Mouse (Mus musculus): ENCODE data around the gene Copb1. TPM values are rescaled to one million over a fixed set of nuclear protein-coding genes. Genes with fewer than 3 reads are reported as not detected.

The Copb1 gene
- polyA plus RNA-seq, 1 experiment: 42.1 TPM

DNA sequence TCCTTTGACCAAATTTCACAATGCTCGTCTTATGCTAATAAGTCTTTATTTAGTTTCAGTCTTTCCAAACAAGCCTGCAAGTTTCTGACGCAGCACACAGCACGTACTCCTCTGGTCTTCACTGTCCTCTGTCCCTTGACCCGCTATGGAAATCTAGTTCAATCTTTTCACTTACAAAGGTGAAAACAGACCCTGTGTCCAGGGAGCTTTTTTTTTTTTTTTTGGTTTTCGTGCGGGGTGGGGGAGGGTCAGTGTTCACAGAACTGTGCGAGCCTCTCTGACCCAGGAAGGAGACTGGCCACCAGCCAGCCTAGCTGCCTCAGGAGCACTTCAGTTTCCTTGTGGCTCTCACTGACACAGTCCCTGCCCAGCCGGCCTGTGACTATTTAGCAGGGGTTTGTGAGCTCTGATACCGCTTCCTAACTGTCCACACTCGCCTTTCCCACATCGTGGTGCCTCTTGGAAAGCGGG is 38.0 kb upstream of the Copb1 start:
- no peak for DNase-seq
- Histone ChIP-seq H3K4me1 (replicated peaks; ENCODE audit: control insufficient read depth, insufficient read depth, low read length) (peaks cover 47% of the 10 kb centered on the region), H3K36me3 (ENCODE audit: control insufficient read depth, insufficient read depth, low read length) (no peaks in the 10 kb centered on the region), H3K27ac (ENCODE audit: control insufficient read depth, insufficient read depth, low read length) (peak overlapping the region; percentile 25; the same call in 1 of the 2 replicates), H3K27me3 (ENCODE audit: control insufficient read depth, insufficient read depth, low read length) (no peaks in the 10 kb centered on the region), H3K4me3 (ENCODE audit: control insufficient read depth, insufficient read depth, low read length) (no peak overlapping the region)
- WGBS: 38% methylated on average over 12 of the region's 12 CpGs
- 0 out of 2 replicates have a peak, but pooled peaks have one; percentile 13 for TF ChIP-seq CTCF (IDR thresholded peaks at IDR 0.05; ENCODE audit: borderline replicate concordance, control insufficient read depth, extremely low read depth, insufficient read depth, low read length, poor library complexity)
- TF ChIP-seq POLR2A (IDR thresholded peaks at IDR 0.05; ENCODE audit: control insufficient read depth, extremely low read depth, insufficient read depth, low read length, poor library complexity): no peak

- DNase-seq: peak; percentile 46
- Histone ChIP-seq H3K36me3 (ENCODE audit: control insufficient read depth, insufficient read depth, low read length) (no peaks in the 10 kb centered on the region), H3K4me3 (ENCODE audit: control insufficient read depth, insufficient read depth, low read length) (no peak overlapping the region), H3K27ac (ENCODE audit: control insufficient read depth, insufficient read depth, low read length) (peak overlapping the region; percentile 98), H3K4me1 (replicated peaks; ENCODE audit: control insufficient read depth, insufficient read depth, low read length) (peaks cover 41% of the 10 kb centered on the region), H3K27me3 (ENCODE audit: control insufficient read depth, insufficient read depth, low read length) (no peaks in the 10 kb centered on the region)
- 9% methylated on average over 15 of the region's 15 CpGs for WGBS
- TF ChIP-seq POLR2A (IDR thresholded peaks at IDR 0.05; ENCODE audit: control insufficient read depth, extremely low read depth, insufficient read depth, low read length, poor library complexity): 0 out of 2 replicates have a peak, but pooled peaks have one; percentile 16
- TF ChIP-seq CTCF (IDR thresholded peaks at IDR 0.05; ENCODE audit: borderline replicate concordance, control insufficient read depth, extremely low read depth, insufficient read depth, low read length, poor library complexity): no peak
Measured at GRCm38 (mm10) chr7:114291461-114292335, 37.2 kb upstream of the Copb1 start.

GRCm38 (mm10) chr7:114290078-114290506 is 35.6 kb upstream of the Copb1 start:
- 77% methylated on average over 5 of the region's 5 CpGs for WGBS
- Histone ChIP-seq H3K4me1 (replicated peaks; ENCODE audit: control insufficient read depth, insufficient read depth, low read length) (peaks cover 41% of the 10 kb centered on the region), H3K36me3 (ENCODE audit: control insufficient read depth, insufficient read depth, low read length) (no peaks in the 10 kb centered on the region), H3K4me3 (ENCODE audit: control insufficient read depth, insufficient read depth, low read length) (no peak overlapping the region), H3K27ac (ENCODE audit: control insufficient read depth, insufficient read depth, low read length) (peak overlapping the region; percentile 77), H3K27me3 (ENCODE audit: control insufficient read depth, insufficient read depth, low read length) (no peaks in the 10 kb centered on the region)
- TF ChIP-seq CTCF (IDR thresholded peaks at IDR 0.05; ENCODE audit: borderline replicate concordance, control insufficient read depth, extremely low read depth, insufficient read depth, low read length, poor library complexity) (no peak), POLR2A (IDR thresholded peaks at IDR 0.05; ENCODE audit: control insufficient read depth, extremely low read depth, insufficient read depth, low read length, poor library complexity) (no peak)
- DNase-seq: no peak

DNA sequence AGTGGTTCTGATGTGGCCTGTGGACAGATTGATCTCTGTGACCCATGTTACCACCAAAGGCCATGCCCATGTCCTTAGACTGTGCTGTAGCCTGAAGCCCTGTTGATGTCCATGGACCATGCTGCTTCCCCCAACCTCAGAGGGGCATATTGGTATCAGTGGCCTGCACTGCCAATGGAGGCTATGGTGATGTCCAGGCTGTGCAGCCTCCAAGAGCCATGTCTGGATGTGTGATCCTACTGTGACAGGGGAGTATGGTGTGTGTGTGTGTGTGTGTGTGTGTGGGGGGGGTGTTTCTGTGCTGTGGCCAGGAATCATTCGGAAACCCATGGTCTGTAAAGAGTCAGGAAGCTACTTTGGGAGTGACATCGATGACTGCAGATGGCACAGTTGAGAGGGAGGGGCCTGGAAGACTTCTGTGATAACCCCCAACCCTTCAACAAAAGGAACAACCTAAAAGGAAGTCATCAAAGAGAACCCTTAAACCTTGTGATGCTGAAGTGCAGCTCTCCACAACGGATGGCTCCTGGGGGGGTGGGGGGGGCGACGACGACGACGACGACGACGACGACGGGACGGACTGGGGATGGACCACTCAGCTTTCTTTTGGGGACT is 29.9 kb upstream of the Copb1 start:
- DNase-seq: no peak
- H3K27me3 ChIP-seq (ENCODE audit: control insufficient read depth, insufficient read depth, low read length): no peaks in the 10 kb centered on the region
- TF ChIP-seq POLR2A (IDR thresholded peaks at IDR 0.05; ENCODE audit: control insufficient read depth, extremely low read depth, insufficient read depth, low read length, poor library complexity): no peak
- no peak for TF ChIP-seq CTCF (IDR thresholded peaks at IDR 0.05; ENCODE audit: borderline replicate concordance, control insufficient read depth, extremely low read depth, insufficient read depth, low read length, poor library complexity)
- no peak overlapping the region for H3K4me3 ChIP-seq (ENCODE audit: control insufficient read depth, insufficient read depth, low read length)
- peaks cover 21% of the 10 kb centered on the region for H3K4me1 ChIP-seq (replicated peaks; ENCODE audit: control insufficient read depth, insufficient read depth, low read length)
- peak overlapping the region; percentile 14; the same call in 1 of the 2 replicates for H3K27ac ChIP-seq (ENCODE audit: control insufficient read depth, insufficient read depth, low read length)
- 38% methylated on average over 14 of the region's 14 CpGs for WGBS
- no peaks in the 10 kb centered on the region for H3K36me3 ChIP-seq (ENCODE audit: control insufficient read depth, insufficient read depth, low read length)

DNA sequence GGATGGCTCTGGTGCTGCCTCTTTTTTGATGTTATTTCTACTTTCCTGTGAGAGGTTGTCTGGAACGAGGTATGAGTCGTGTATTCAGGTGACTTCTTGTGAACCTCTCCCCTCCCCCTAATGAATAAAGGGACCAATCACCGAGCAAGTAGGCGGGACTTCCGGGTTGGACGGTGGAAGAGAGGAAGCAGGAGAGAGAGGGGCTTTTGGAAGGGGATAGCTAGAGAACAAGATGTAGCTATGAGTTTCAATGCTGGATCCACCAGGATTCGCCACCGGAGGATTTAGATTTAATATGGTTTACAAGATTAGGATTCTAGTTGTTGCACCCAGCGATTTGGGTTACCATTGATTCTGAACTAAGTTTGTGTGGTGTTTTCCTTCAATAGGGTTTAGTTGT is 28.5 kb upstream of the Copb1 start:
- Histone ChIP-seq H3K36me3 (ENCODE audit: control insufficient read depth, insufficient read depth, low read length) (no peaks in the 10 kb centered on the region), H3K27ac (ENCODE audit: control insufficient read depth, insufficient read depth, low read length) (0 out of 2 replicates have a peak overlapping the region, but pooled peaks have one; percentile 50), H3K4me1 (replicated peaks; ENCODE audit: control insufficient read depth, insufficient read depth, low read length) (peaks cover 18% of the 10 kb centered on the region), H3K4me3 (ENCODE audit: control insufficient read depth, insufficient read depth, low read length) (no peak overlapping the region), H3K27me3 (ENCODE audit: control insufficient read depth, insufficient read depth, low read length) (no peaks in the 10 kb centered on the region)
- TF ChIP-seq CTCF (IDR thresholded peaks at IDR 0.05; ENCODE audit: borderline replicate concordance, control insufficient read depth, extremely low read depth, insufficient read depth, low read length, poor library complexity) (no peak), POLR2A (IDR thresholded peaks at IDR 0.05; ENCODE audit: control insufficient read depth, extremely low read depth, insufficient read depth, low read length, poor library complexity) (no peak)
- WGBS: 86% methylated on average over 9 of the region's 9 CpGs
- no peak for DNase-seq

GRCm38 (mm10) chr7:114281671-114282070 is 27.2 kb upstream of the Copb1 start:
- no peak for TF ChIP-seq CTCF (IDR thresholded peaks at IDR 0.05; ENCODE audit: borderline replicate concordance, control insufficient read depth, extremely low read depth, insufficient read depth, low read length, poor library complexity)
- no peak for TF ChIP-seq POLR2A (IDR thresholded peaks at IDR 0.05; ENCODE audit: control insufficient read depth, extremely low read depth, insufficient read depth, low read length, poor library complexity)
- WGBS: 66% methylated on average over 3 of the region's 3 CpGs
- H3K4me3 ChIP-seq (ENCODE audit: control insufficient read depth, insufficient read depth, low read length): no peak overlapping the region
- H3K36me3 ChIP-seq (ENCODE audit: control insufficient read depth, insufficient read depth, low read length): no peaks in the 10 kb centered on the region
- peak; percentile 75 for DNase-seq
- no peak overlapping the region for H3K27ac ChIP-seq (ENCODE audit: control insufficient read depth, insufficient read depth, low read length)
- no peaks in the 10 kb centered on the region for H3K27me3 ChIP-seq (ENCODE audit: control insufficient read depth, insufficient read depth, low read length)
- peaks cover 20% of the 10 kb centered on the region for H3K4me1 ChIP-seq (replicated peaks; ENCODE audit: control insufficient read depth, insufficient read depth, low read length)

Measured in thymus, adult 2 months (tissue).